Mouse (Mus musculus) CH12.LX (cell line): ENCODE measurements around the gene Olfr1298. TPM values are rescaled to one million over a fixed set of nuclear protein-coding genes. Genes with fewer than 3 reads are reported as not detected.

Source experiments
- polyA plus RNA-seq: library from polyadenylated mRNA; unstranded; fragments of >175 nt; gene quantifications from 2 replicates; pipeline ENCODE4 v1.2.1, GENCODE M21; 2012; ENCODE audit warnings: low read depth; ENCODE audit not compliant: insufficient read length
- total RNA-seq, 2 experiments: library from RNA; depleted of rRNA; stranded (reverse); fragments of 300-350 nt in 1 of 2; fragments of >200 nt in 1 of 2; gene quantifications; 2 replicates each; pipeline ENCODE4 v1.2.3; 2012 to 2014

Gene Olfr1298
- total and polyA plus RNA-seq, 3 experiments: not detected

Other genes with a start within 250 kb of the Olfr1298 start
- gene Olfr1286, start 226.1 kb downstream of the Olfr1298 start, total RNA-seq (2012; rRNA removed): not detected in 2 replicates
- gene Olfr1286, start 226.1 kb downstream of the Olfr1298 start, total RNA-seq (2014; rRNA removed): not detected in 2 replicates
- gene Olfr1286, start 226.1 kb downstream of the Olfr1298 start, polyA plus RNA-seq: not detected in 2 replicates
- not detected in 2 replicates for gene Olfr1287, start 200.1 kb downstream of the Olfr1298 start, total RNA-seq (2012; rRNA removed)
- not detected in 2 replicates for gene Olfr1287, start 200.1 kb downstream of the Olfr1298 start, total RNA-seq (2014; rRNA removed)
- gene Olfr1287, start 200.1 kb downstream of the Olfr1298 start, polyA plus RNA-seq: not detected in 2 replicates
- not detected in 2 replicates for gene Olfr1288, start 175.1 kb downstream of the Olfr1298 start, total RNA-seq (2012; rRNA removed)
- not detected in 2 replicates for gene Olfr1288, start 175.1 kb downstream of the Olfr1298 start, total RNA-seq (2014; rRNA removed)
- not detected in 2 replicates for gene Olfr1288, start 175.1 kb downstream of the Olfr1298 start, polyA plus RNA-seq
- not detected in 2 replicates for gene Olfr1289, start 168.4 kb downstream of the Olfr1298 start, total RNA-seq (2012; rRNA removed)
- not detected in 2 replicates for gene Olfr1289, start 168.4 kb downstream of the Olfr1298 start, total RNA-seq (2014; rRNA removed)
- gene Olfr1289, start 168.4 kb downstream of the Olfr1298 start, polyA plus RNA-seq: not detected in 2 replicates
- not detected in 2 replicates for gene Olfr1290, start 155.4 kb downstream of the Olfr1298 start, total RNA-seq (2012; rRNA removed)
- gene Olfr1290, start 155.4 kb downstream of the Olfr1298 start, total RNA-seq (2014; rRNA removed): not detected in 2 replicates
- gene Olfr1290, start 155.4 kb downstream of the Olfr1298 start, polyA plus RNA-seq: not detected in 2 replicates
- gene Olfr1291-ps1, start 152.0 kb downstream of the Olfr1298 start, total RNA-seq (2012; rRNA removed): not detected in 2 replicates
- not detected in 2 replicates for gene Olfr1291-ps1, start 152.0 kb downstream of the Olfr1298 start, total RNA-seq (2014; rRNA removed)
- gene Olfr1291-ps1, start 152.0 kb downstream of the Olfr1298 start, polyA plus RNA-seq: not detected in 2 replicates
- gene Olfr1293-ps, start 124.0 kb downstream of the Olfr1298 start, total RNA-seq (2012; rRNA removed): not detected in 2 replicates
- gene Olfr1293-ps, start 124.0 kb downstream of the Olfr1298 start, total RNA-seq (2014; rRNA removed): not detected in 2 replicates
- gene Olfr1293-ps, start 124.0 kb downstream of the Olfr1298 start, polyA plus RNA-seq: 0.10 TPM in 1 of 2 replicates, not detected in the other
- not detected in 2 replicates for gene Olfr1294, start 108.9 kb downstream of the Olfr1298 start, total RNA-seq (2012; rRNA removed)
- not detected in 2 replicates for gene Olfr1294, start 108.9 kb downstream of the Olfr1298 start, total RNA-seq (2014; rRNA removed)
- gene Olfr1294, start 108.9 kb downstream of the Olfr1298 start, polyA plus RNA-seq: not detected in 2 replicates
- not detected in 2 replicates for gene Olfr1295, start 79.5 kb downstream of the Olfr1298 start, total RNA-seq (2012; rRNA removed)
- gene Olfr1295, start 79.5 kb downstream of the Olfr1298 start, total RNA-seq (2014; rRNA removed): not detected in 2 replicates
- gene Olfr1295, start 79.5 kb downstream of the Olfr1298 start, polyA plus RNA-seq: not detected in 2 replicates
- not detected in 2 replicates for gene Olfr1297, start 22.7 kb downstream of the Olfr1298 start, total RNA-seq (2012; rRNA removed)
- gene Olfr1297, start 22.7 kb downstream of the Olfr1298 start, total RNA-seq (2014; rRNA removed): not detected in 2 replicates
- gene Olfr1297, start 22.7 kb downstream of the Olfr1298 start, polyA plus RNA-seq: not detected in 2 replicates
- not detected in 2 replicates for gene Olfr1299, start 12.2 kb upstream of the Olfr1298 start, total RNA-seq (2012; rRNA removed)
- not detected in 2 replicates for gene Olfr1299, start 12.2 kb upstream of the Olfr1298 start, total RNA-seq (2014; rRNA removed)
- not detected in 2 replicates for gene Olfr1299, start 12.2 kb upstream of the Olfr1298 start, polyA plus RNA-seq
- not detected in 2 replicates for gene Olfr1301, start 101.8 kb upstream of the Olfr1298 start, total RNA-seq (2012; rRNA removed)
- not detected in 2 replicates for gene Olfr1301, start 101.8 kb upstream of the Olfr1298 start, total RNA-seq (2014; rRNA removed)
- not detected in 2 replicates for gene Olfr1301, start 101.8 kb upstream of the Olfr1298 start, polyA plus RNA-seq
- not detected in 2 replicates for gene Olfr1302, start 128.2 kb upstream of the Olfr1298 start, total RNA-seq (2012; rRNA removed)
- gene Olfr1302, start 128.2 kb upstream of the Olfr1298 start, total RNA-seq (2014; rRNA removed): not detected in 2 replicates
- gene Olfr1302, start 128.2 kb upstream of the Olfr1298 start, polyA plus RNA-seq: not detected in 2 replicates
- not detected in 2 replicates for gene Olfr1303, start 171.1 kb upstream of the Olfr1298 start, total RNA-seq (2012; rRNA removed)
- not detected in 2 replicates for gene Olfr1303, start 171.1 kb upstream of the Olfr1298 start, total RNA-seq (2014; rRNA removed)
- gene Olfr1303, start 171.1 kb upstream of the Olfr1298 start, polyA plus RNA-seq: not detected in 2 replicates
- gene Olfr1305, start 227.9 kb upstream of the Olfr1298 start, total RNA-seq (2012; rRNA removed): not detected in 2 replicates
- not detected in 2 replicates for gene Olfr1305, start 227.9 kb upstream of the Olfr1298 start, total RNA-seq (2014; rRNA removed)
- not detected in 2 replicates for gene Olfr1305, start 227.9 kb upstream of the Olfr1298 start, polyA plus RNA-seq